Mouse (Mus musculus) heart, postnatal 25 days (tissue): ENCODE results near the gene Mpv17. TPM values are rescaled to one million over a fixed set of nuclear protein-coding genes. Genes with fewer than 3 reads are reported as not detected.

Experiments used
- DNase-seq: peaks from one replicate; pipeline ENCODE4 v3.0.0; 2022; ENCODE audit warnings: low spot score
- intact Hi-C: fragments of 180-260 bp; cut with DNase I; formaldehyde crosslinking; loops from one replicate; pipeline ENCODE4 v1.15.1; 2025
- total RNA-seq, 2 experiments: library from RNA; stranded (reverse); gene quantifications; 2 replicates each; pipeline ENCODE4 v1.2.3; 2021

Gene Mpv17
- 10 to 100 TPM; 55.1 to 55.5 TPM for total RNA-seq

- peak; percentile 74 for DNase-seq
- intact Hi-C loops = no loop called here
These were observed at the start of gene Mpv17 for GRCm38 (mm10) chr5:31154152-31154553. TSS of gene Mpv17 (minus strand) at chr5:31154251.

- intact Hi-C loops = loop anchor here (2.0 kb wide), 1 partner anchor 16 kb away; no protein-coding TSS in a partner anchor
These were observed 48.9 kb upstream of the Mpv17 start for GRCm38 (mm10) chr5:31202933-31203332.

GRCm38 (mm10) chr5:31201742-31202590 is 47.9 kb upstream of the Mpv17 start, which contains the start of gene Zfp513:
TSS of gene Zfp513 (minus strand) at chr5:31202303.
- intact Hi-C loops = loop anchor here (1.0 to 2.0 kb wide), 2 partner anchors 9 to 17 kb away; partner anchors contain the start of genes Eif2b4 and Snx17

More at GRCm38 (mm10) chr5:31202933-31203332, 48.9 kb upstream of the Mpv17 start:
- DNase-seq = no peak

GRCm38 (mm10) chr5:31201042-31201741 is 47.1 kb upstream of the Mpv17 start:
- no peak for DNase-seq
- intact Hi-C loops = loop anchor here (1.0 kb wide), 1 partner anchor 8 kb away; the partner anchor contains the start of genes Eif2b4 and Snx17

More at GRCm38 (mm10) chr5:31201742-31202590, 47.9 kb upstream of the Mpv17 start, which contains the start of gene Zfp513:
- peak; percentile 97 for DNase-seq

GRCm38 (mm10) chr5:31200327-31200768 is 46.3 kb upstream of the Mpv17 start:
- intact Hi-C loops = no loop called here
- no peak for DNase-seq

- DNase-seq = no peak
- intact Hi-C loops = no loop called here
These were observed 45.8 kb upstream of the Mpv17 start for GRCm38 (mm10) chr5:31199893-31200292.

- DNase-seq = no peak
- intact Hi-C loops = no loop called here
These were observed 45.4 kb upstream of the Mpv17 start for GRCm38 (mm10) chr5:31199321-31199892.

- intact Hi-C loops = no loop called here
These were observed 44.7 kb upstream of the Mpv17 start for GRCm38 (mm10) chr5:31198616-31199320.

GRCm38 (mm10) chr5:31198170-31198569 is 44.1 kb upstream of the Mpv17 start:
- no peak for DNase-seq

More at GRCm38 (mm10) chr5:31198616-31199320, 44.7 kb upstream of the Mpv17 start:
- no peak for DNase-seq

GRCm38 (mm10) chr5:31197072-31197471 is 43.0 kb upstream of the Mpv17 start:
- no peak for DNase-seq
- intact Hi-C loops = no loop called here

More at GRCm38 (mm10) chr5:31198170-31198569, 44.1 kb upstream of the Mpv17 start:
- intact Hi-C loops = no loop called here

GRCm38 (mm10) chr5:31196207-31196606 is 42.2 kb upstream of the Mpv17 start:
- intact Hi-C loops = no loop called here
- no peak for DNase-seq

- intact Hi-C loops = no loop called here
These were observed 41.6 kb upstream of the Mpv17 start for GRCm38 (mm10) chr5:31195671-31196070.

GRCm38 (mm10) chr5:31194486-31195485 is 40.7 kb upstream of the Mpv17 start:
- DNase-seq = no peak
- intact Hi-C loops = no loop called here

More at GRCm38 (mm10) chr5:31195671-31196070, 41.6 kb upstream of the Mpv17 start:
- no peak for DNase-seq

GRCm38 (mm10) chr5:31193631-31194281 is 39.7 kb upstream of the Mpv17 start:
- DNase-seq = no peak
- intact Hi-C loops = loop anchor here (1.0 kb wide), 2 partner anchors 8 to 14 kb away; partner anchors contain the start of gene Gm29609

- peak; percentile 99 for DNase-seq
- intact Hi-C loops = loop anchor here (1.0 kb wide), 2 partner anchors 8 to 14 kb away; partner anchors contain the start of gene Gm29609
These were observed 39.0 kb upstream of the Mpv17 start, which contains the start of the genes Snx17 and Eif2b4 for GRCm38 (mm10) chr5:31192939-31193630. TSS of gene Snx17 (plus strand) at chr5:31193227. TSS of gene Eif2b4 (minus strand) at chr5:31193430.

GRCm38 (mm10) chr5:31192045-31192938 is 38.2 kb upstream of the Mpv17 start:
- intact Hi-C loops = no loop called here
- DNase-seq = no peak
